Mouse (Mus musculus) olfactory bulb, adult 2 months (tissue): ENCODE measurements around the gene Ppp1r8. TPM values are rescaled to one million over a fixed set of nuclear protein-coding genes. Genes with fewer than 3 reads are reported as not detected.

Experiments
- H3K27ac ChIP-seq: fragments of 200-500 bp; 2 replicates; pipeline ENCODE4 v1.5.1; 2012; ENCODE audit warnings: low read depth, low read length; ENCODE audit not compliant: insufficient read depth
- H3K4me1 ChIP-seq: fragments of 200-500 bp; 2 replicates; pipeline ENCODE4 v1.6.1; 2012; ENCODE audit warnings: low read length; ENCODE audit not compliant: control insufficient read depth, insufficient read depth
- H3K4me3 ChIP-seq: fragments of 200-500 bp; 2 replicates; pipeline ENCODE4 v1.5.1; 2012; ENCODE audit warnings: mild to moderate bottlenecking, low read depth, low read length, moderate library complexity; ENCODE audit not compliant: insufficient read depth
- CTCF ChIP-seq: fragments of 200-500 bp; IDR thresholded peaks from 2 replicates; pipeline ENCODE4 v1.5.1; 2012; ENCODE audit warnings: low read depth, mild to moderate bottlenecking, low read length, moderate library complexity; ENCODE audit not compliant: insufficient read depth
- POLR2A ChIP-seq: fragments of 200-500 bp; IDR thresholded peaks from 2 replicates; pipeline ENCODE4 v1.6.1; 2012; ENCODE audit warnings: mild to moderate bottlenecking, low read depth, low read length, moderate library complexity; ENCODE audit not compliant: insufficient read depth
- WGBS: fragments of 180-500 bp; shearing (Covaris S2); methylation state at CpG from one replicate; pipeline ENCODE4 v1.1.7; 2018; 5-methylcytosine and 5-hydroxymethylcytosine counted together
- polyA plus RNA-seq: library from polyadenylated mRNA; stranded (reverse); fragments of >200 nt; gene quantifications from 2 replicates; pipeline ENCODE4 v1.2.4, GENCODE M21; 2012; ENCODE audit warnings: low replicate concordance; ENCODE audit not compliant: missing spikeins, insufficient read depth, insufficient read length

The Ppp1r8 gene
- polyA plus RNA-seq, 1 experiment = not detected

DNA sequence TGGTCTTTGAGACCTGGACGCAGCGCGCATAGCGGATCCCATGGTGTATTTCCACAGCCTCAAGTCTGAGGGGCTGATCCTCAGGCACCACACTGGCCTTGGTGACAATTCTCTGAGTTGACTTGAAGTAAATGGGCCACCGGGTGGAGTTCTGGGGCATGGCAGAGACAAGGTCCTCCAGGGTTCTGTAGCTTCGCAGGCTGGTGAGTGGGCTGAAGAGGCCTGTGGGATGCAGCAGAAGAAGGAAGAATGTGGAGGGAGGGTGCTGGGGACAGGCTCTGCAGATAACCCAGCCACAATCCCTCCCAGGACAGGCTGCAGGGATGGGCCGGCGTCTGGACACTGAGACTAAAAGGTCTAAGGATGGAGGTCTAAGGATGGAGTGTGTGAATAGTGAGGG is 53.2 kb downstream of the Ppp1r8 start:
- no peak for TF ChIP-seq CTCF
- TF ChIP-seq POLR2A = no peak
- 86% methylated on average over 8 of the region's 8 CpGs for WGBS
- Histone ChIP-seq H3K4me1 (no peaks in the 10 kb centered on the region), H3K27ac (no peak overlapping the region), H3K4me3 (no peak overlapping the region)

DNA sequence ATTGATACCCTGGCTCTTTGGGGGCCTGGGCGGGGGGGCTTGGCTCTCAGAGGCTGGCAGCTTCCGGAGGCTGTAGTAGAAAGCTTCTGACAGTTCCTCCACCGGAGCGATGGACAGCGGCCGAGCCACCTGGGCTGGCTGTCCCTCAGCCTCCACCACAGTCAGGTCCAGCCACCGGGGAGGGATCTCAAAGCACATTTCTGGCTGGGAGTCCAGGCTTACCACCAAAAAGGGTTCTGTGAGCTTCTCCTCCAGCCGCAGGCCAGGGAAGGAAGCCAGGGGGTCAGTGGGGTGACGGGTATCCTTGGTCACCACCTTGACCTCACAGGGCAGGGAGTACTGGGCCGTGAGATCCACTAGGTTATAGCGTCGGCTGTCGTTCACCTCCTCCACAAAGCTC is 57.7 kb downstream of the Ppp1r8 start:
- H3K4me3 ChIP-seq = no peak overlapping the region
- H3K4me1 ChIP-seq = no peaks in the 10 kb centered on the region
- no peak for TF ChIP-seq CTCF
- no peak for TF ChIP-seq POLR2A
- WGBS = 89% methylated on average over 13 of the region's 13 CpGs
- H3K27ac ChIP-seq = no peak overlapping the region

DNA sequence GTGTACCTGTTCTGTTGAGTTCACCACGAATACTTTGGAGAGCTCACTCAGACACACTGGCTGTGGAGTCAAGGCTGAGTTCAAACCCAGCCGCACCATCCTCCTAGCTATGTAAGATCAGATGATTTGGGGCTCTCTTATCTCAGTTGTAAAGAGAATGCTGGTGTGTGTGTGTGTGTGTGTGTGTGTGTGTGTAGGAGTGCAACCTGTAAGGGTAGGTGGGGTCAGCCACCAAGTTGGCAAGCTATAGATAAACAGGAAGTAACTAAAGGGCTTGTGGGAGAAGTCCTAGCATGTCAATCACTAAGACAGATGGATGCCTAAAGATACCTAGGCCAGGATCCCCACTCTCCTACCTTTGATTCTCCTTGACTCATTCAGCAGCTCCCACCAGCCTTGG is 59.2 kb downstream of the Ppp1r8 start:
- TF ChIP-seq POLR2A (no peak), CTCF (no peak)
- WGBS = 89% methylated on average over 2 of the region's 2 CpGs
- H3K27ac ChIP-seq = no peak overlapping the region
- H3K4me3 ChIP-seq = no peak overlapping the region
- H3K4me1 ChIP-seq = no peaks in the 10 kb centered on the region

DNA sequence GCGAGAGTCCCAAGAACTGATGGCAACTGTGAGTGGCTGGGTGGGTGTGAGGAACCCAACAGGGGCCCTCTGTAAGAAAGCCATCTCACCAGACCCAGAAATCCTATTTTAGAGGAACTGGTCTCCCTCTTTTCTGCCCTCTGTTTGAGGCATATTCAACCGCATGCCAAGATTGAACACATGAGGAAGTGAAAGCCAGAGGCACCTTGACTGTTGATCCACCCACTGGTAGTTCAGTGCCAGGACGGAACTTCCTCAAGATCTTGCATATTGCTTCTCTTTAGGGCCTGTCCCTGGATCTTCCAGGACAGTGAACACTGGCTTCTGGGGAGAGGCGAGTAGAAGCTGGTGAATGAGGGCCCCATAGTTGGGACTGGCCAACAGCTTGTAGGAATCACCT is 62.7 kb downstream of the Ppp1r8 start:
- Histone ChIP-seq H3K4me3 (no peak overlapping the region), H3K4me1 (no peaks in the 10 kb centered on the region), H3K27ac (no peak overlapping the region)
- TF ChIP-seq CTCF (no peak), POLR2A (no peak)
- 93% methylated on average over 4 of the region's 4 CpGs for WGBS

DNA sequence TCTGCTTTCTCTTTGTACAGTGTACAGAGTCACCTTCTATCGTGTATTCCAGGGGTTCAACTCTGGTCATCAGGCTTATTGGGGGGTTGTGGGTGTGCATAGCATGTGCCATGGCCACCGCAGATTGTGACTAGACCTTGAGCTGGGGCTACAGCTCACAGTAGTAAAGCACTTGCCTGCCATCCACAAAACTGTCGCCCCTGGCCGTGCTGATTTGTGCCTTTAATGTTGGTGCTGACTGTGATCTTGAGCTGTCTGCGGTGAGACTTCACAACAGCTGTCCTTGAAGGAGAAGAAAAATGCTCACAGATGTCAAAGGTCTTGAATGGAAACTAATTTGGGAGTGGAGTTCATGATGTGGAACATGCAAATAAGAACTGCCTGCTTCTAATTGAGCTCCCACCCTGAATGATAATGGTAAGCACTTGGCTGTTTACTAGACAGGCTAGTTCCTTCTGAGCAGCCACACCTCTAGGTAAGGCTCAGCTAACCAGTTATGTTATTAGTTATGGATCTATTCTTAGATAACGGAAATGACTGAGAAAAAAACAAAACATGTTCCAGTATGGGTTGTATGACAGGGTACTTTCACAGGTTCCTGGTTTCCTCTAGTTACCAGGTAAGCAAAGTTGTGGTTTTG is 64.3 kb downstream of the Ppp1r8 start:
- TF ChIP-seq CTCF (no peak), POLR2A (no peak)
- 97% methylated on average over 6 of the region's 6 CpGs for WGBS
- no peak overlapping the region for H3K4me3 ChIP-seq
- H3K4me1 ChIP-seq = no peaks in the 10 kb centered on the region
- no peak overlapping the region for H3K27ac ChIP-seq

Other genes with a start within 250 kb of the Ppp1r8 start
- not detected in 2 replicates for gene Eya3, start 204.2 kb downstream of the Ppp1r8 start, polyA plus RNA-seq
- gene Xkr8, start 110.6 kb downstream of the Ppp1r8 start, polyA plus RNA-seq = not detected in 2 replicates
- not detected in 2 replicates for gene Smpdl3b, start 85.9 kb downstream of the Ppp1r8 start, polyA plus RNA-seq
- gene Rpa2, start 74.8 kb downstream of the Ppp1r8 start, polyA plus RNA-seq = not detected in 2 replicates
- not detected in 2 replicates for gene Themis2, start 46.8 kb downstream of the Ppp1r8 start, polyA plus RNA-seq
- not detected in 2 replicates for gene Stx12, start 41.3 kb upstream of the Ppp1r8 start, polyA plus RNA-seq
- gene Fam76a, start 79.4 kb upstream of the Ppp1r8 start, polyA plus RNA-seq = not detected in 2 replicates
- gene Fgr, start 130.9 kb upstream of the Ppp1r8 start, polyA plus RNA-seq = not detected in 2 replicates
- not detected in 2 replicates for gene Ahdc1, start 168.1 kb upstream of the Ppp1r8 start, polyA plus RNA-seq